Mouse (Mus musculus) ES-E14 (cell line): Measurements from ENCODE around the gene Suco. TPM values are rescaled to one million over a fixed set of nuclear protein-coding genes. Genes with fewer than 3 reads are reported as not detected.

Experiments
- DNase-seq: peaks from one replicate; pipeline ENCODE4 v3.0.0-alpha.2; 2013; ENCODE audit warnings: low read depth, low spot score
- H3K27ac ChIP-seq: 2 replicates; pipeline ENCODE4 v1.5.1; 2012; ENCODE audit warnings: low read depth, mild to moderate bottlenecking, low read length, moderate library complexity, mixed read lengths; ENCODE audit not compliant: poor library complexity, insufficient read depth, severe bottlenecking
- H3K36me3 ChIP-seq: 2 replicates; pipeline ENCODE4 v1.6.1; 2012; ENCODE audit warnings: mild to moderate bottlenecking, low read length, moderate library complexity, mixed read lengths; ENCODE audit not compliant: control insufficient read depth, poor library complexity, insufficient read depth, severe bottlenecking
- H3K4me1 ChIP-seq, 2 experiments: fragments of 150-350 bp in 1 of 2; sonication (generic) in 1 of 2; 2 replicates each; pipeline ENCODE4 v1.6.1; 2012; ENCODE audit warnings: low read length in 2 of 2, mild to moderate bottlenecking in 1 of 2, mixed read lengths in 1 of 2; ENCODE audit not compliant: control insufficient read depth in 2 of 2, insufficient read depth in 2 of 2, poor library complexity in 1 of 2
- H3K4me3 ChIP-seq, 2 experiments: fragments of 150-350 bp in 1 of 2; sonication (generic) in 1 of 2; 2 replicates each; pipeline ENCODE4 v1.5.1; 2012; ENCODE audit warnings: low read length in 2 of 2, low read depth in 1 of 2, mild to moderate bottlenecking in 1 of 2, mixed read lengths in 1 of 2; ENCODE audit not compliant: insufficient read depth in 1 of 2, poor library complexity in 1 of 2, severe bottlenecking in 1 of 2
- H3K9ac ChIP-seq: 2 replicates; pipeline ENCODE4 v1.6.1; 2012; ENCODE audit warnings: low read depth, mild to moderate bottlenecking, low read length, mixed read lengths; ENCODE audit not compliant: poor library complexity, insufficient read depth, severe bottlenecking
- H3K9me3 ChIP-seq: fragments of 150-350 bp; sonication (generic); 2 replicates; pipeline ENCODE4 v1.6.1; 2012; ENCODE audit warnings: low read depth, mild to moderate bottlenecking, low read length; ENCODE audit not compliant: control insufficient read depth, insufficient read depth
- CHD2 ChIP-seq: IDR thresholded peaks from 2 replicates; pipeline ENCODE4 v1.6.1; 2014; ENCODE audit warnings: mild to moderate bottlenecking, low read depth, low read length, inconsistent platforms
- HCFC1 ChIP-seq: IDR thresholded peaks from 2 replicates; pipeline ENCODE4 v1.6.1; 2012; ENCODE audit warnings: low read length, inconsistent platforms, borderline replicate concordance; ENCODE audit not compliant: insufficient read depth
- MAFK ChIP-seq: IDR thresholded peaks from 2 replicates; pipeline ENCODE4 v1.6.1; 2014; ENCODE audit warnings: mild to moderate bottlenecking, low read depth, low read length, inconsistent platforms; ENCODE audit not compliant: insufficient read depth
- ZC3H11A ChIP-seq: IDR thresholded peaks from 2 replicates; pipeline ENCODE4 v1.6.1; 2012; ENCODE audit warnings: low read depth, mild to moderate bottlenecking, inconsistent platforms, low read length, borderline replicate concordance
- ZNF384 ChIP-seq: IDR thresholded peaks from 2 replicates; pipeline ENCODE4 v1.6.1; 2012; ENCODE audit warnings: low read depth, low read length, inconsistent platforms
- in situ Hi-C, 2 experiments: fragments of 600-800 bp; cut with MboI; formaldehyde crosslinking; loops; one replicate each; pipeline ENCODE4 v1.15.1; 2025; ENCODE audit warnings: low sequenced_read_pairs in 2 of 2, inconsistent platforms in 1 of 2; ENCODE audit not compliant: unreplicated experiment in 2 of 2
- total RNA-seq: library from RNA; depleted of rRNA; stranded (reverse); fragments of 300-350 nt; gene quantifications from 2 replicates; pipeline ENCODE4 v1.2.3, GENCODE M21; 2012

Gene Suco
- total RNA-seq, 1 experiment: 56.9 TPM

DNA sequence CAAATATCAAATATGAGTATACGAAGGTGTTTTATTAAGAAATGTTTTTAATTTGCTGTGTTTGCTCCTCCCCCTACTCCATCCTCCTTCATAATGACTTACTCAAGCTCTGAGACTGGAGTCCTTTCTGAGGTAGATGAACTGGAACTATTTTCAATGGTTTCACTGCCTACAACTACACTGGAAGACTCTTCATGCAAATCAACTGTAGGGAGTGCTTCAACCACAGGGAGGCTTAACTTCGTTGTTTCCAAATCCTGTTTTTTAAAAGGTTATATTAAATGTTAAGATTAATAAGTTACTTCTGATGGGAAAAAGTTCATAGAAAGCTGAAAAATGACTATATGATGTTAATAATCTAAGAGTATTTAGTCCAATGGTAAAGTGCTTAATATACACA is 17.2 kb downstream of the Suco start:
- in situ Hi-C loops: no loop called here
- Histone ChIP-seq H3K36me3 (no peaks in the 10 kb centered on the region), H3K27ac (no peak overlapping the region), H3K9me3 (no peaks in the 10 kb centered on the region), H3K9ac (no peak overlapping the region), H3K4me1 (no peaks in the 10 kb centered on the region), H3K4me3 (no peak overlapping the region)
- TF ChIP-seq CHD2 (no peak), ZNF384 (no peak), MAFK (no peak), ZC3H11A (no peak)
- no peak for DNase-seq

DNA sequence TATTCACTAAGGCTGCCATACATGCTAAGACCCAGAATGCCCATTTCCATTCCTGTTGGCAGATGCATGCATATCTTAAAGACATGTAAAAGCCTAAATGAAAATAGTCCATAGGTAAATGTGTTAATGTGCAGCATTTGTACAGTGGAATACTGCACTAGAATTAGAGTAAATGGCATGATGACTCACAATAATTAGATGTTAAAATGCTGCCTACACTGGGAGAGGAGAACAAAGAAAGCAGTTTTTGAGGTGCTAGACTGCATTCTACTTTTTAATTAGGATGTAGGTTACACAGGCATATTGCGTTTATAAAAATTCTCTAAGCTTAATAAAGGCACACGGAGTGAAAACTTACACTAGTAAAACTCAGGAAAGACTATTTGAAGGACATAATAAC is 49.8 kb downstream of the Suco start:
- H3K4me1 ChIP-seq: no peaks in the 10 kb centered on the region
- no peak overlapping the region for H3K27ac ChIP-seq
- no peaks in the 10 kb centered on the region for H3K9me3 ChIP-seq
- DNase-seq: no peak
- no peak for TF ChIP-seq CHD2
- TF ChIP-seq ZNF384: no peak
- no peak for TF ChIP-seq MAFK
- TF ChIP-seq HCFC1: no peak
- TF ChIP-seq ZC3H11A: no peak
- in situ Hi-C loops: no loop called here
- H3K36me3 ChIP-seq: no peaks in the 10 kb centered on the region
- H3K9ac ChIP-seq: no peak overlapping the region
- no peak overlapping the region for H3K4me3 ChIP-seq

DNA sequence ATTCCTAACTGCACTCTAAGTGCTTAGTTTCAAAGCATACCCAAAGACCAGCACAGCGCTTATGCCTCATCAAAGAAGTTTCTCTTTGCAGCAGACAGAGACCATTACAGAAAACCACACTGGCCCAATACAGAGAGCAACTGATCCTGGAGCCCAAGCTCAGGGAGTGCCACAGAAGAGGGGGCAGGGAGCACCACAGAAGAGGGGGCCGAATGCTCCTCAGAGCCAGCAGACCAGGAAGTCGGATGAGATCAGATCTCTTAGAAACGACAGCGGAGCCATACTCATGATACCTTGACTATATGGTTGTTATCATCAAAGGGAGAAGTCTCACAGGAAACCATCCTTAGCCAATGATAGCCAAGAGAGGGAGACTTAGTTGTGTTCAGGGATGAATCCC is 67.1 kb downstream of the Suco start:
- Histone ChIP-seq H3K9ac (no peak overlapping the region), H3K4me1 (no peaks in the 10 kb centered on the region), H3K27ac (no peak overlapping the region), H3K9me3 (no peaks in the 10 kb centered on the region), H3K36me3 (no peaks in the 10 kb centered on the region), H3K4me3 (no peak overlapping the region)
- in situ Hi-C loops: no loop called here
- no peak for DNase-seq
- TF ChIP-seq ZC3H11A (no peak), ZNF384 (no peak), HCFC1 (no peak), CHD2 (no peak), MAFK (no peak)

DNA sequence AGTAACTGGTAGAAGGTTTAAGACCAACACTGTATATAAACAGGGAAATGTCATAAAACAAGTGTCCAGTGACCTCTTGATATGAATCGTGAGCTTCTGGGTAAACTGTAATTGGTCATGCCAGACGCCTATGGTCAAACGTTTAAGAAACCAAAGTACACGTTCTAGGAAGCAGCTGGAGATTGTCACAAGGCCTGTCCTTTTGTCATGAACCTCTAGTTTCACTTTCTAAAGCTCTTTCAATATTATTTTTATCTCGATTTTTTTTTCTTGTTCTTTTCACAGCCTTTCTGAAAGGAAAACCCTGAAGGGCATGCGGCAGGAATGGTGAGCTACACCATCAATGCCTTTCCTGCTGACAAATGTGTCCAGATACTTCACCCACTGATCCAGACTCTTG is 67.5 kb downstream of the Suco start:
- no peak for DNase-seq
- TF ChIP-seq CHD2: no peak
- TF ChIP-seq MAFK: no peak
- Histone ChIP-seq H3K4me1 (no peaks in the 10 kb centered on the region), H3K27ac (no peak overlapping the region), H3K9me3 (no peaks in the 10 kb centered on the region), H3K9ac (no peak overlapping the region), H3K4me3 (no peak overlapping the region), H3K36me3 (no peaks in the 10 kb centered on the region)
- in situ Hi-C loops: no loop called here

DNA sequence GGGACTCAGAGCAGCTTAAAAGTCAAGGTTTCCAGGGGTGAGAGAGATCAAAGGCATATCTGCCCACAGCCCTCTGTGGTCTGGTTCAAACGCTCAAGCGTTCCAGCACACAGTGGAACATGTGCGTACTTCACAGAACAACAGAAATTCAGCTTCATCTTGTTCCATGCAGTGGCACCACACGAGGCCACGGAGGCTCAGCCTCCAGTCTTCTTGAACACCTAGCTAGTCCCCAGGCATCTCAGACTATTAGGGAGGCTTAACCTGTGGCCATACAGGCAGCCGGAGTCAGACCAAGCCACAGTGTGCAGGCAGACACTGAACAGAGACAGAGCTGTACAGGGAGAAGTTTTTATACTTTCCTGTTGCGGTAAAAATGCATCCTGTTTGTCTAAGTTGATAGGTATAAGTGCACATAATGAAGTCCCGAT is 71.9 kb downstream of the Suco start:
- Histone ChIP-seq H3K4me1 (no peaks in the 10 kb centered on the region), H3K36me3 (no peaks in the 10 kb centered on the region), H3K4me3 (no peak overlapping the region), H3K27ac (no peak overlapping the region), H3K9ac (no peak overlapping the region), H3K9me3 (no peaks in the 10 kb centered on the region)
- DNase-seq: no peak
- in situ Hi-C loops: no loop called here
- no peak for TF ChIP-seq HCFC1
